Mouse (Mus musculus): Measurements from ENCODE around the gene Atf5. TPM values are rescaled to one million over a fixed set of nuclear protein-coding genes. Genes with fewer than 3 reads are reported as not detected.
A peak's percentile ranks its signal among the peaks of the same experiment; 100 is the strongest.

Atf5 gene
- polyA plus RNA-seq, 1 experiment from 2014 or later: 6.9 TPM

- H3K9ac ChIP-seq: peak overlapping the region; percentile 34
- H3K36me3 ChIP-seq (replicated peaks): peaks cover 41% of the 10 kb centered on the region
- H3K4me2 ChIP-seq: peak overlapping the region; percentile 90
- H3K27ac ChIP-seq: peak overlapping the region; percentile 98
- H3K9me3 ChIP-seq: no peaks in the 10 kb centered on the region
- peak overlapping the region; percentile 86 for H3K4me3 ChIP-seq (replicated peaks)
- H3K4me1 ChIP-seq: peaks cover 44% of the 10 kb centered on the region
- no peaks in the 10 kb centered on the region for H3K27me3 ChIP-seq
- WGBS: 32% methylated on average over 14 of the region's 14 CpGs
- ATAC-seq (ENCODE audit: low FRiP score): no peak; the same call in 1 of the 2 replicates
Measured at GRCm38 (mm10) chr7:44814952-44815553, 1.4 kb downstream of the Atf5 start.

GRCm38 (mm10) chr7:44814423-44814822 lies 2.0 kb downstream of the Atf5 start:
- Histone ChIP-seq H3K4me3 (replicated peaks) (no peak overlapping the region), H3K9me3 (no peaks in the 10 kb centered on the region), H3K36me3 (replicated peaks) (peaks cover 37% of the 10 kb centered on the region), H3K4me2 (peak overlapping the region; percentile 90), H3K9ac (no peak overlapping the region), H3K4me1 (peaks cover 38% of the 10 kb centered on the region), H3K27me3 (no peaks in the 10 kb centered on the region), H3K27ac (0 out of 2 replicates have a peak overlapping the region, but pooled peaks have one; percentile 98)
- no peak for ATAC-seq (ENCODE audit: low FRiP score)
- 96% methylated on average over 3 of the region's 4 CpGs for WGBS

GRCm38 (mm10) chr7:44813985-44814384 lies 2.5 kb downstream of the Atf5 start:
- no peaks in the 10 kb centered on the region for H3K27me3 ChIP-seq
- H3K36me3 ChIP-seq (replicated peaks): peaks cover 37% of the 10 kb centered on the region

GRCm38 (mm10) chr7:44812651-44813325 lies 3.7 kb downstream of the Atf5 start:
- H3K27ac ChIP-seq: no peak overlapping the region
- H3K9me3 ChIP-seq: no peaks in the 10 kb centered on the region
- H3K4me3 ChIP-seq (replicated peaks): no peak overlapping the region
- ATAC-seq (ENCODE audit: low FRiP score): no peak
- peaks cover 37% of the 10 kb centered on the region for H3K36me3 ChIP-seq (replicated peaks)
- no peaks in the 10 kb centered on the region for H3K27me3 ChIP-seq
- H3K9ac ChIP-seq: no peak overlapping the region; the same call in 1 of the 2 replicates
- peaks cover 22% of the 10 kb centered on the region for H3K4me1 ChIP-seq
- H3K4me2 ChIP-seq: no peak overlapping the region
- WGBS: 87% methylated on average over 20 of the region's 20 CpGs

More at GRCm38 (mm10) chr7:44813985-44814384, 2.5 kb downstream of the Atf5 start:
- WGBS: 93% methylated on average over 3 of the region's 3 CpGs
- Histone ChIP-seq H3K4me1 (peaks cover 34% of the 10 kb centered on the region), H3K9ac (no peak overlapping the region), H3K4me3 (replicated peaks) (no peak overlapping the region), H3K4me2 (no peak overlapping the region; the same call in 1 of the 2 replicates), H3K27ac (no peak overlapping the region), H3K9me3 (no peaks in the 10 kb centered on the region)
- no peak for ATAC-seq (ENCODE audit: low FRiP score)

GRCm38 (mm10) chr7:44810819-44811557 lies 5.5 kb downstream of the Atf5 start:
- H3K4me3 ChIP-seq (replicated peaks): no peak overlapping the region
- H3K27ac ChIP-seq: no peak overlapping the region
- H3K9ac ChIP-seq: no peak overlapping the region
- H3K9me3 ChIP-seq: no peaks in the 10 kb centered on the region
- no peak overlapping the region for H3K4me2 ChIP-seq
- no peak for ATAC-seq (ENCODE audit: low FRiP score)
- 86% methylated on average over 7 of the region's 7 CpGs for WGBS
- peaks cover 11% of the 10 kb centered on the region for H3K4me1 ChIP-seq
- peaks cover 37% of the 10 kb centered on the region for H3K36me3 ChIP-seq (replicated peaks)
- H3K27me3 ChIP-seq: no peaks in the 10 kb centered on the region

- H3K4me1 ChIP-seq: peaks cover 9% of the 10 kb centered on the region
- no peak overlapping the region for H3K4me2 ChIP-seq
- no peak overlapping the region for H3K4me3 ChIP-seq (replicated peaks)
- no peak for ATAC-seq (ENCODE audit: low FRiP score)
- no peak overlapping the region for H3K27ac ChIP-seq
- no peak overlapping the region for H3K9ac ChIP-seq
- H3K9me3 ChIP-seq: no peaks in the 10 kb centered on the region
- no peaks in the 10 kb centered on the region for H3K27me3 ChIP-seq
- H3K36me3 ChIP-seq (replicated peaks): peaks cover 37% of the 10 kb centered on the region
- 81% methylated on average over 4 of the region's 4 CpGs for WGBS
Measured at GRCm38 (mm10) chr7:44810365-44810764, 6.1 kb downstream of the Atf5 start.

GRCm38 (mm10) chr7:44809466-44809865 lies 7.0 kb downstream of the Atf5 start:
- ATAC-seq (ENCODE audit: low FRiP score): no peak
- Histone ChIP-seq H3K9ac (no peak overlapping the region), H3K4me3 (replicated peaks) (no peak overlapping the region), H3K9me3 (no peaks in the 10 kb centered on the region), H3K27ac (no peak overlapping the region), H3K27me3 (no peaks in the 10 kb centered on the region), H3K4me1 (no peaks in the 10 kb centered on the region), H3K4me2 (no peak overlapping the region), H3K36me3 (replicated peaks) (peaks cover 35% of the 10 kb centered on the region)
- WGBS: 88% methylated on average over 3 of the region's 3 CpGs

GRCm38 (mm10) chr7:44808927-44809326 lies 7.5 kb downstream of the Atf5 start:
- Histone ChIP-seq H3K4me2 (no peak overlapping the region), H3K36me3 (replicated peaks) (peaks cover 29% of the 10 kb centered on the region), H3K27ac (no peak overlapping the region), H3K9ac (no peak overlapping the region), H3K27me3 (no peaks in the 10 kb centered on the region), H3K9me3 (no peaks in the 10 kb centered on the region), H3K4me1 (no peaks in the 10 kb centered on the region), H3K4me3 (replicated peaks) (no peak overlapping the region)
- 93% methylated on average over 2 of the region's 2 CpGs for WGBS
- ATAC-seq (ENCODE audit: low FRiP score): no peak

- no peak for ATAC-seq (ENCODE audit: low FRiP score)
- no peak overlapping the region for H3K4me3 ChIP-seq (replicated peaks)
- no peaks in the 10 kb centered on the region for H3K36me3 ChIP-seq (replicated peaks)
- peaks cover 3% of the 10 kb centered on the region; the same call in 1 of the 2 replicates for H3K9me3 ChIP-seq
- H3K27me3 ChIP-seq: no peaks in the 10 kb centered on the region; the same call in 1 of the 2 replicates
- no peaks in the 10 kb centered on the region for H3K4me1 ChIP-seq
- H3K9ac ChIP-seq: no peak overlapping the region
- 84% methylated on average over 6 of the region's 6 CpGs for WGBS
- no peak overlapping the region for H3K4me2 ChIP-seq
- H3K27ac ChIP-seq: no peak overlapping the region
Measured at GRCm38 (mm10) chr7:44792781-44793180, 23.7 kb downstream of the Atf5 start.

- no peaks in the 10 kb centered on the region; the same call in 1 of the 2 replicates for H3K27me3 ChIP-seq
- H3K9ac ChIP-seq: no peak overlapping the region
- no peaks in the 10 kb centered on the region for H3K36me3 ChIP-seq (replicated peaks)
- H3K4me1 ChIP-seq: no peaks in the 10 kb centered on the region
- no peak for ATAC-seq (ENCODE audit: low FRiP score)
- no peak overlapping the region for H3K4me2 ChIP-seq
- peaks cover 3% of the 10 kb centered on the region; the same call in 1 of the 2 replicates for H3K9me3 ChIP-seq
- H3K4me3 ChIP-seq (replicated peaks): no peak overlapping the region
- 65% methylated on average over 4 of the region's 4 CpGs for WGBS
- H3K27ac ChIP-seq: no peak overlapping the region
Measured at GRCm38 (mm10) chr7:44790066-44790465, 26.4 kb downstream of the Atf5 start.

- no peaks in the 10 kb centered on the region; the same call in 1 of the 2 replicates for H3K27me3 ChIP-seq
- H3K36me3 ChIP-seq (replicated peaks): no peaks in the 10 kb centered on the region
- H3K4me2 ChIP-seq: no peak overlapping the region
- WGBS: 78% methylated on average over 3 of the region's 3 CpGs
- H3K4me3 ChIP-seq (replicated peaks): no peak overlapping the region
- no peak overlapping the region for H3K9ac ChIP-seq
- H3K4me1 ChIP-seq: no peaks in the 10 kb centered on the region
- peaks cover 3% of the 10 kb centered on the region; the same call in 1 of the 2 replicates for H3K9me3 ChIP-seq
- ATAC-seq (ENCODE audit: low FRiP score): no peak
- no peak overlapping the region for H3K27ac ChIP-seq
Measured at GRCm38 (mm10) chr7:44789531-44789930, 26.9 kb downstream of the Atf5 start.

- no peak overlapping the region for H3K4me2 ChIP-seq
- no peaks in the 10 kb centered on the region for H3K4me1 ChIP-seq
- H3K27ac ChIP-seq: no peak overlapping the region
- H3K36me3 ChIP-seq (replicated peaks): peaks cover 15% of the 10 kb centered on the region
- H3K9me3 ChIP-seq: no peaks in the 10 kb centered on the region
- H3K9ac ChIP-seq: no peak overlapping the region
- H3K4me3 ChIP-seq (replicated peaks): no peak overlapping the region
- ATAC-seq (ENCODE audit: low FRiP score): no peak
- 91% methylated on average over 8 of the region's 8 CpGs for WGBS
- no peaks in the 10 kb centered on the region for H3K27me3 ChIP-seq
Measured at GRCm38 (mm10) chr7:44780101-44780500, 36.4 kb downstream of the Atf5 start.
